Comparison of ENCODE assay signal across 27 mouse cellular contexts in the genomic region with DNA sequence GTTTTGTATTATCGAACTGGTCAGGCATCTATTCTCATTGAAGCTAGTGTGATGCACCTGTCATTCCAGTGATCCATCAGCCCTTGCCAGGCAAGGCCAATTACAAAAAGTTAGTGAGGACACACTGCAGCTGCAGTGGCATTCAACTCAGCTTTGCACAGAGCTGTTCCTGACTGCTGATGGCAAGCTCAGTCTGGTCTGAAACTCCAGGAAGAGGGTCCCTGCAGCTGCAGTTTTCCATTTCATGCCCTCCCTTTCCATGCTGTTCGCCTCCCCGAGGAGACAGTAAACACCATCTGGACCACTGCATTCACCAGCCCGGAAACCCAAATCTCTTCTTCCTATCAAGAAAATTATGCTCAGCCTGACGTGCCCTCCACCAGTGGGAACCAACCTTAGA. TPM values are rescaled to one million over a fixed set of nuclear protein-coding genes. Genes with fewer than 3 reads are reported as not detected.
DNase-seq lines count a peak whose midpoint lies in the region; ATAC-seq and TF ChIP-seq lines count a peak whose summit lies in the region.
"Had no signal": no experiment of that assay in that cellular context is flagged by ENCODE, and none has a peak within 500 bp of the region (broad histone marks: within the 10 kb centered on the region; RNA-seq: fewer than 3 reads in every experiment).

No protein-coding gene starts in this region.

- ATAC-seq in forebrain, embryonic 16.5 days: peak; percentile 68; the same call in 1 of the 2 replicates
- no peak for ATAC-seq in forebrain, embryonic 14.5 days
- no peak for ATAC-seq in limb, embryonic 13.5 days (ENCODE audit: low FRiP score, low read depth)
- no peak for ATAC-seq in limb, embryonic 14.5 days (ENCODE audit: low FRiP score, low read depth)
- ATAC-seq in monocyte, adult 5-6 weeks (replicated peaks; ENCODE audit: insufficient number of reproducible peaks, low FRiP score, low TSS enrichment, poor library complexity, severe bottlenecking): no peak
- ATAC-seq: activated CD4-positive, CD25-positive, alpha-beta regulatory T cell, adult 4 months; CD4-positive, CD25-positive, alpha-beta regulatory T cell, adult 4 months; Patski had no signal

- no peak overlapping the region for H3K27ac ChIP-seq in forebrain, embryonic 16.5 days (ENCODE audit: low read length)
- no peak overlapping the region for H3K27ac ChIP-seq in forebrain, embryonic 14.5 days (ENCODE audit: low read depth, low read length)
- H3K27ac ChIP-seq in limb, embryonic 13.5 days: no peak overlapping the region
- no peak overlapping the region for H3K27ac ChIP-seq in limb, embryonic 10.5 days
- H3K27ac ChIP-seq in limb, embryonic 14.5 days (replicated peaks; ENCODE audit: low read depth, low read length): no peak overlapping the region
- H3K27ac ChIP-seq: embryonic facial prominence, embryonic 13.5 days; embryonic facial prominence, embryonic 15.5 days; forebrain, embryonic 10.5 days; forebrain, embryonic 12.5 days had no signal

- DNase-seq in forebrain, embryonic 14.5 days (ENCODE audit: low spot score): no peak
- no peak for DNase-seq in limb, embryonic 10.5 days (ENCODE audit: low spot score)
- DNase-seq in limb, embryonic 14.5 days (ENCODE audit: low spot score): no peak
- DNase-seq: adrenal gland, adult 8-10 months; adrenal gland, postnatal 14 days; adrenal gland, postnatal 36 days; B cell, adult 2 months; cerebellum, adult 11-12 months; cerebellum, adult 2 months; cerebellum, adult 9-11 months; cerebellum, postnatal 14 days; cerebellum, postnatal 36 days; embryo, embryonic 11 days had no signal

- H3K9ac ChIP-seq in forebrain, embryonic 16.5 days (replicated peaks; ENCODE audit: low read depth, low read length): no peak overlapping the region
- no peak overlapping the region for H3K9ac ChIP-seq in forebrain, embryonic 14.5 days (ENCODE audit: low read length)
- H3K9ac ChIP-seq in limb, embryonic 13.5 days: no peak overlapping the region
- H3K9ac ChIP-seq in limb, embryonic 14.5 days (ENCODE audit: low read depth, low read length, severe bottlenecking): no peak overlapping the region
- H3K9ac ChIP-seq: embryonic facial prominence, embryonic 13.5 days; embryonic facial prominence, embryonic 15.5 days; forebrain, embryonic 12.5 days had no signal

- H3K9me3 ChIP-seq in forebrain, embryonic 16.5 days (ENCODE audit: control insufficient read depth, low read length): no peaks in the 10 kb centered on the region
- no peaks in the 10 kb centered on the region for H3K9me3 ChIP-seq in forebrain, embryonic 14.5 days (replicated peaks; ENCODE audit: control insufficient read depth, low read length)
- H3K9me3 ChIP-seq in limb, embryonic 13.5 days: no peaks in the 10 kb centered on the region
- H3K9me3 ChIP-seq in limb, embryonic 10.5 days (replicated peaks): no peaks in the 10 kb centered on the region
- H3K9me3 ChIP-seq in limb, embryonic 14.5 days (ENCODE audit: control insufficient read depth, low read length): no peaks in the 10 kb centered on the region
- H3K9me3 ChIP-seq: embryonic facial prominence, embryonic 13.5 days; embryonic facial prominence, embryonic 15.5 days; forebrain, embryonic 10.5 days; forebrain, embryonic 12.5 days; G1E had no signal

- H3K4me1 ChIP-seq in forebrain, embryonic 16.5 days (replicated peaks; ENCODE audit: control insufficient read depth, insufficient read depth, low read length): no peaks in the 10 kb centered on the region
- no peaks in the 10 kb centered on the region for H3K4me1 ChIP-seq in forebrain, embryonic 14.5 days (ENCODE audit: control insufficient read depth, insufficient read depth, low read length)
- H3K4me1 ChIP-seq in limb, embryonic 13.5 days: no peaks in the 10 kb centered on the region
- H3K4me1 ChIP-seq in limb, embryonic 10.5 days: no peaks in the 10 kb centered on the region
- H3K4me1 ChIP-seq in limb, embryonic 14.5 days (ENCODE audit: control insufficient read depth, insufficient read depth, low read length): no peaks in the 10 kb centered on the region
- H3K4me1 ChIP-seq: embryonic facial prominence, embryonic 13.5 days; embryonic facial prominence, embryonic 15.5 days; forebrain, embryonic 10.5 days; forebrain, embryonic 12.5 days had no signal

- TF ChIP-seq POLR2A in limb, embryonic 14.5 days (IDR thresholded peaks at IDR 0.05; ENCODE audit: borderline replicate concordance, extremely low read depth, insufficient read depth, insufficient read length): no peak

- no peak overlapping the region for H3K4me2 ChIP-seq in forebrain, embryonic 16.5 days (ENCODE audit: low read length)
- H3K4me2 ChIP-seq in forebrain, embryonic 14.5 days (ENCODE audit: low read length): no peak overlapping the region
- peak overlapping the region; percentile 40 for H3K4me2 ChIP-seq in limb, embryonic 13.5 days (replicated peaks)
- 0 out of 2 replicates have a peak overlapping the region, but pooled peaks have one; percentile 3 for H3K4me2 ChIP-seq in limb, embryonic 14.5 days (replicated peaks; ENCODE audit: low read depth, low read length, severe bottlenecking)
- H3K4me2 ChIP-seq: embryonic facial prominence, embryonic 13.5 days; embryonic facial prominence, embryonic 15.5 days; forebrain, embryonic 12.5 days had no signal

- WGBS in forebrain, embryonic 16.5 days: 64% methylated on average over 5 of the region's 5 CpGs
- 77% methylated on average over 5 of the region's 5 CpGs for WGBS in forebrain, embryonic 14.5 days
- WGBS in limb, embryonic 13.5 days: 68% methylated on average over 5 of the region's 5 CpGs
- 88% methylated on average over 5 of the region's 5 CpGs for WGBS in limb, embryonic 10.5 days
- 73% methylated on average over 5 of the region's 5 CpGs for WGBS in limb, embryonic 14.5 days

- H3K27me3 ChIP-seq in forebrain, embryonic 16.5 days (replicated peaks; ENCODE audit: control insufficient read depth, insufficient read depth, low read length): no peaks in the 10 kb centered on the region
- no peaks in the 10 kb centered on the region; the same call in 1 of the 2 replicates for H3K27me3 ChIP-seq in forebrain, embryonic 14.5 days (replicated peaks; ENCODE audit: control insufficient read depth, insufficient read depth, low read length)
- H3K27me3 ChIP-seq in limb, embryonic 13.5 days: peaks cover 36% of the 10 kb centered on the region
- H3K27me3 ChIP-seq in limb, embryonic 10.5 days (ENCODE audit: low read depth, poor library complexity, severe bottlenecking): peaks cover 88% of the 10 kb centered on the region
- 0 out of 2 replicates have a peak, but pooled peaks cover 3% of the 10 kb centered on the region for H3K27me3 ChIP-seq in limb, embryonic 14.5 days (ENCODE audit: control insufficient read depth, insufficient read depth, low read length)
- H3K27me3 ChIP-seq: CH12.LX had no signal

- H3K4me3 ChIP-seq in forebrain, embryonic 16.5 days (replicated peaks; ENCODE audit: low read length): no peak overlapping the region
- no peak overlapping the region for H3K4me3 ChIP-seq in forebrain, embryonic 14.5 days (ENCODE audit: low read depth, low read length)
- H3K4me3 ChIP-seq in limb, embryonic 13.5 days: peak overlapping the region; percentile 3
- H3K4me3 ChIP-seq in limb, embryonic 10.5 days: no peak overlapping the region
- no peak overlapping the region; the same call in 1 of the 2 replicates for H3K4me3 ChIP-seq in limb, embryonic 14.5 days (replicated peaks; ENCODE audit: low read length)
- H3K4me3 ChIP-seq: embryonic facial prominence, embryonic 13.5 days; embryonic facial prominence, embryonic 15.5 days; erythroblast, embryonic 14.5 days; forebrain, embryonic 10.5 days; forebrain, embryonic 12.5 days had no signal

- H3K36me3 ChIP-seq in forebrain, embryonic 16.5 days (ENCODE audit: control insufficient read depth, insufficient read depth): no peaks in the 10 kb centered on the region
- H3K36me3 ChIP-seq in forebrain, embryonic 14.5 days (ENCODE audit: control insufficient read depth, insufficient read depth, low read length): no peaks in the 10 kb centered on the region
- H3K36me3 ChIP-seq in limb, embryonic 13.5 days: no peaks in the 10 kb centered on the region
- H3K36me3 ChIP-seq in limb, embryonic 10.5 days: no peaks in the 10 kb centered on the region
- no peaks in the 10 kb centered on the region for H3K36me3 ChIP-seq in limb, embryonic 14.5 days (ENCODE audit: control insufficient read depth, insufficient read depth, low read length)
- H3K36me3 ChIP-seq: embryonic facial prominence, embryonic 13.5 days; embryonic facial prominence, embryonic 15.5 days; forebrain, embryonic 10.5 days; forebrain, embryonic 12.5 days; G1E had no signal

RNA-seq across cellular contexts. Expression of a gene that starts 2.4 kb away (rescaled TPM):
- polyA plus RNA-seq in forebrain, embryonic 16.5 days (2015; fragmentation: Nextera tagmentation; extraction: Ambion mirVana): 0.42 and 0.50 TPM in 2 replicates
- 0.22 and 0.25 TPM in 2 replicates for polyA plus RNA-seq in forebrain, embryonic 14.5 days (2014; fragmentation: Nextera tagmentation; extraction: Ambion mirVana)
- 3.7 and 3.9 TPM in 2 replicates for polyA plus RNA-seq in limb, embryonic 13.5 days (2015; fragmentation: Nextera tagmentation; extraction: Ambion mirVana)
- 0.11 and 0.13 TPM in 2 replicates for polyA plus RNA-seq in limb, embryonic 10.5 days (2016; fragmentation: Nextera tagmentation; extraction: Ambion mirVana)
- 0.97 and 1.1 TPM in 2 replicates for polyA plus RNA-seq in limb, embryonic 14.5 days (2012; rRNA removed)
- 2.0 and 2.6 TPM in 2 replicates for polyA plus RNA-seq in limb, embryonic 14.5 days (2014; fragmentation: Nextera tagmentation; extraction: Ambion mirVana)
- not detected in 3 replicates for total RNA-seq in monocyte, adult 5-6 weeks (2017)
- total RNA-seq: CH12.LX; common myeloid progenitor, adult 5-6 weeks had no signal
- polyA plus RNA-seq: activated CD4-positive, CD25-positive, alpha-beta regulatory T cell, adult 4 months; CD4-positive, CD25-positive, alpha-beta regulatory T cell, adult 4 months; erythroblast, embryonic 14.5 days; forebrain, embryonic 12.5 days; G1E; Patski had no signal

Comparison
In these comparisons a context has a peak if more than half of its experiments do, and no peak if none do; other contexts are left out.
1. H3K4me2 ChIP-seq: peak in limb, embryonic 13.5 days (single experiment) and limb, embryonic 14.5 days (single experiment); none in forebrain, embryonic 16.5 days (single experiment) and forebrain, embryonic 14.5 days (single experiment).